Mouse (Mus musculus) fibroblast of lung, adult 2 months (primary cell): ENCODE results near the gene Aqp9.

Experiments
- DNase-seq: peaks from one replicate; pipeline ENCODE4 v3.0.0-alpha.2; 2011; ENCODE audit warnings: low read depth

Gene Aqp9

GRCm38 (mm10) chr9:71168511-71168910 is at the start of gene Aqp9:
Gene Aqp9 (minus strand): TSS chr9:71168682.
- no peak for DNase-seq

DNA sequence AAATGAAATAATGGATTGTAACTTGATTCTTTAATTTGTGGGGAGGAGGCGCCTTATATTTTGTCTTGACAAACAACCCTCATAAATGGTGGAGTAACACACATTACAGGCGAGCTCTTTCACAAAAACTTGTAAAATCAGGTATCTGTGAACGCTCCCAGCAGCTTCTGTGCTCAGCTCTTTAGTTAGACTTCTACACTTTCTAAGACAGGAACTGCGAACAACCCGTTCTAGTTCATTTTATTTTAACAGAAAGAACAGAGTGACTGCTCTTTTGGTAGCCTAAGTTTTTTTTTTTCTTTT is 49.3 kb upstream of the Aqp9 start:
- DNase-seq: no peak

DNA sequence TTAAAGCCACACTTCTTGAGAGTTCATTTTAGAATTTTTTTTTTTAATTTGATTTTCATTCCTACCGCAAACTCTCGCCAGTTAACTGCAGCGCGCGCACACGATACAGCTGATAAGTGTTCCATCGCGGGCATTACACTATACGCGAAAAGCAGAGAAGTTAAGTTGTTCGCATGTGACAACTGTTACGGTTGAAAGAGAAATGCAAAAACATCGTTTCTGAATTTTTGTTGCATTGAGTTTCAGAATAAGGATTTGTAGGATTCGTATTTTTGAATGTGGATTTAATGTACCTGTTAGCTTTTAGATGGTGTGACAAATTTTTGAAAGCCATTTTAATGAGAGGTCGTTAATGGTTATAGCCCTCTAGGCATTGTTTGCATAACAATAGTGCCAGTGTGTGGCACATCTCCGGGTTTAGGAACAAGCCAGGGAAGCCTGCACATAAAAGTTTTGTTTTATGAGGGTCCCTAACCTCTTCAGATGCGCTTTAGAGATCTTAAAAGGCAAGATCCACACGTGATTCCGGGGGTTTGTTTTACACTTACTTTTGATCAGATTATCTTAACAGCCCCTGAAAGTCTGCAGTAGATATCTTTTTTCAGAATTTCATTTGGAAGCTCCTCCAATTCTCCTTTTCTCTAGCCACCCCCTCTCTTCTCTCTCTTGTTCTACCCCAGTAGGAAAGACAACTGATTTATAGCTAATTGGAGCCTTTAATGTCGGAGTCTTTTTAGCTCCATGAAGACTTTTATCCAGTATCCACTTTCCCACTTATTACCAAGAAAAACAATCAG is 48.7 kb upstream of the Aqp9 start:
- no peak for DNase-seq

GRCm38 (mm10) chr9:71216036-71216995 is 47.8 kb upstream of the Aqp9 start:
- no peak for DNase-seq

- no peak for DNase-seq
These were observed 47.0 kb upstream of the Aqp9 start, which contains the start of gene Aldh1a2 for GRCm38 (mm10) chr9:71215248-71216035. Gene Aldh1a2 (plus strand): TSS chr9:71215789.

DNA sequence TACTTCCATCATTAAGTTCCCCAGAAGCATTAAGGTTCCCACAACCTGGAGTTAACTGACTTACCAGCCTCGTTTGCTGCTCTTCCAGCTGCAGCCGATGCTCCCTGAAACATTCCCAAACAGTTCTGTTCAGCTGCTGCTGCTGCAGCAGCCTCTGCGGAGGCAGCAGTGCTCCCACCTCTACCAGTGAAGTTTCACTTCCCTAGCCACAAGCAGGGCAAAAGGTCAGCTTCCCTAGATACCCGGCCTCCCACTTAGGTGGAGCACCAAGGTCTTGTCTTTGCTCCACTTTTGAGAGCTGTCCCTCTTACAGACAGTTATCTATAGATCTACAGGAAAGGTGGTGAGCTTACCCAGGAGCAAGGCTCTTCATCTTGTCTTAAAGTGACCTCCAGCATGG is 45.2 kb upstream of the Aqp9 start:
- DNase-seq: no peak

GRCm38 (mm10) chr9:71210870-71211269 is 42.4 kb upstream of the Aqp9 start:
- no peak for DNase-seq

GRCm38 (mm10) chr9:71209299-71209698 is 40.8 kb upstream of the Aqp9 start:
- no peak for DNase-seq

DNA sequence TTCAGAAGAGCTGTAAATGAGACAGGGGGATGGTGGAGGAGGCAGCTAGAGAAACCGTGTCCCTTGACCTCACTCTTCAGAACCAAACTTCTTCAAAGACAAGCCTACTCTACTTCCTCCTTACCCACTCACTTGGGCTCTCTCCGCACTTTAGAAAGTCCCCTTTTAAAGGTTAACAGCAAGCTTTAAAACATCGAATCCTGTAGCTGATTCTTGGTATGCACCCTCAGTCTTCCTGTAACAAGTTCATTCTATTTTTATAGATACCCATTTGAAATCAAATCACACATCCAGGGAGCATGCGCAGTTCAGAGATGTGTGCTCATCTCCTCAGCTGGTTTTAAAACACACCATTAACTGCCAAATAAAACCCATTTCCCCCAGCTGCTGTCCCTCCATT is 33.8 kb upstream of the Aqp9 start:
- no peak for DNase-seq

DNA sequence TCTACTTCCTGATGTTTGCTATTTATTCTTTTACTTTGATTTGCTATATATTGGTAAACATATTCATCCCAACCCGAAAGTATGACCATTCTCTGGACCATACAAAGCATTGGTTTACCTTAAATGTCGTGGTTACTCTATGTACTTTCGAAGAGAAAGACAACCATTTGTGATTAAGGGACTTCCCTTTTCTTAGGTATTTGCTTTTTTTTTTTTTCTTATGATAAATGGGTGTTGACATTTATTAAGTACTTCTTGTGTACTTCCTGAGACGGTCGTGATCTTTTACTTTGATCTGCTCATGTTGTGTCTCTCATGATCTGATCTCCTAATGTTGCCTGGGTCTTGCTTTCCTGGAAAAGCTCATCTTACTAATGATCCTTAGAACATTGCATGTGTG is 30.3 kb upstream of the Aqp9 start:
- DNase-seq: no peak

- DNase-seq: no peak
These were observed 20.3 kb upstream of the Aqp9 start for GRCm38 (mm10) chr9:71188647-71189415.

- no peak for DNase-seq
These were observed 18.9 kb upstream of the Aqp9 start for GRCm38 (mm10) chr9:71187396-71187795.

- no peak for DNase-seq
These were observed 17.3 kb upstream of the Aqp9 start for GRCm38 (mm10) chr9:71185823-71186222.

- no peak for DNase-seq
These were observed 16.8 kb upstream of the Aqp9 start for GRCm38 (mm10) chr9:71185285-71185684.

DNA sequence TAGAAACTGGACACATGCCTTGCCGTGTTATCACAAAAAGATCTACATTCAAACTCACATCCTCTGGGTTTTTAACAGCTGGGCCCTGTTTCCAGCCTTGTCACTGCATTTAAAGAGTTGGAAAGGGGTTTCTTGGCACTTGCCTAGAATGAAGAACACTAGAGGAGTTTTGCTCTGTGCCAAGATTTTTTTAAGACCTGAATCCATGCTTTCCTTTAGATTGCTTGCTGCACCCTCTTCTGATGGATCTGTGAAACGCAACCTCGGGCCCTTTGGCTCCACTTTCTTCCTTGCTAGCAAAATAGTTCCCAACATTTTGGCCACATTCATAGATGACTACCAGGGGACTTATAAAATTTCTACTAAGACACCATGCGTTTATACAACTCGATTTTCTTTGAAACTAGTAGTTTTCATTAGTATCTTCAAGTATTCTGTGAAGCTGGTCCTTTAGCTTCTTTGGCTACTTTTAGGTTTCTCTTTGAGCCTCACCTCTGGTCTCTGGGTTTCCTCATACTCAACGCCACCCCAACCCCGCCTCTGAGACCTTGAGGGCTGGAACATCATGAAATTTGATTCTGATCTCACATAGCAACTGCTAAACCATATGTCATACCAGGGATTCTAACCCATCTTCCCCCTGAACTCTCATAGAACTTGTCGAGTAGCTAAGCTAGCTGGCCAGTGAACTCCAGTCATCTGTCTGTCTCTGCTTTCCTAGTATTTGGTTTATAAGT is 11.7 kb upstream of the Aqp9 start:
- no peak for DNase-seq

- no peak for DNase-seq
These were observed 10.9 kb upstream of the Aqp9 start for GRCm38 (mm10) chr9:71179276-71179896.

DNA sequence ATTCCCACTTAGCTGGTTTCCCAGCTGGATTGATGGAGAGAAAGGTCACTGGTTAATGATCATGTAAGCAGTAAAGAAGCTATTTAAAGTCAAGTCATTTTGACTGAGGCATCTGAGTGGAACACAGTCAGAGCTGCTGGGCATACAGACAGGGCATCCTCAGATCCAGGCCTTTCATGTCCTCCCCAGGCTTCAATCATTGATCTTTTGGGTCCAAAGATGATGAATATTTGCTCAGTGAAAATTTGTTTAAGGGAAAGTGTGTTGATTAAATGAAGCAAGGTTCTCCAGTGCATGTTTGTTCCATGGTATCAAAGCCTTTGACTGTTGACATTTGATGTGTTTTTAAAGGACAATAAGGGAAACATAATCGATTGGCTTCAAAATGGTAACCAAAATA is 7.2 kb upstream of the Aqp9 start:
- no peak for DNase-seq

DNA sequence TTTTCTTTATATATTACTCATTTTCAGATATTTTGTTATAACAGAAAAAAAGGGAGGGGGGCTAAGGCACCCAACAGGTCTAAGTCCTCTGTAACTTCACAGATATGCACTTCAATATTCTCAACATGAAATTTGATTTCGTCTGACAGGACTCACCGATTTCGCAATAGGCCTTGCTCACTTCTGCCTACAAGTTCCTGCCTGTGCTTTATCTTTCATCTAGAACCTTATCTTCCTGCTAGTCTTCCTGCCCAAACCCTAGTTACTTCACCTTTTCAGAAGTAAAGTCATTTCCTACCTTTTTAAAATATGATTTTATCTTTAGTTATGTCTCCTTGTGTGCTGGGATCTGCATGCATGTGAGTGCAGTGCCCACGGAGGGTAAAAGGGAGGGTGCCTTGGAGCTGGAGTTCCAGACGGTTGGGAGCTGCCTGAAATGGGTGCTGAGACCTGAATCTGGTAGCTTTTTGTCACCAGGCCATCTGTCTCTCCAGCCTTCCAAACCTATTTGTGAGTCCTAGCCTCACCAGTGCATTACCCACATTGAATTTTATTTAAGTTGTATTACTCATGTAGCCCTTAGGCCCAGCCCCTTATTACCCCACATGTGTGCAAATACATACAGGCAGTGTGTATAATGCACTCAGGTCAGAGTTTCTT is 6.0 kb upstream of the Aqp9 start:
- no peak for DNase-seq

- no peak for DNase-seq
These were observed 5.1 kb upstream of the Aqp9 start for GRCm38 (mm10) chr9:71173533-71173932.
